ENCODE assay signal across 8 mouse cellular contexts in the genomic region with DNA sequence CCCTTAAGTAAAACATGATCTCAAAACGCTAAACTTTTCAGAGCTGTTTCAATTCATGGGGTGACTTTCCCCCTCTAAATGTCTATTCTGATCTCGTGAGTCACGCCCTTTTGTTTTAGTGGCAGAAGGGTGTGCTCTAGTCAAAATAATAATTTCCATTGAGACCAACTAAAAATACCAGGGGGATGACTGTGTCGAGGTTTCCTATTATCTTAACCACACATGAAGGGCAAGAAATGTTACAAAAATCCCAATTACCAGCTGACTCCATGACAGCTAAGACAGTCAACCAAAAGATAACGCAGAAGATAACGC. TPM values are rescaled to one million over a fixed set of nuclear protein-coding genes. Genes with fewer than 3 reads are reported as not detected.
A peak's percentile ranks its signal among the peaks of the same experiment; 100 is the strongest.
DNase-seq lines count a peak whose midpoint lies in the region; ATAC-seq lines count a peak whose summit lies in the region.

No protein-coding gene starts in this region.

- no peaks in the 10 kb centered on the region for H3K9me3 ChIP-seq in heart, embryonic 16.5 days (replicated peaks; ENCODE audit: control insufficient read depth, low read length)
- no peaks in the 10 kb centered on the region for H3K9me3 ChIP-seq in hindbrain, embryonic 13.5 days
- no peaks in the 10 kb centered on the region for H3K9me3 ChIP-seq in midbrain, embryonic 12.5 days

- WGBS in heart, embryonic 16.5 days, result 50% methylated on average over 6 of the region's 6 CpGs
- 62% methylated on average over 6 of the region's 6 CpGs for WGBS in hindbrain, embryonic 13.5 days
- 64% methylated on average over 6 of the region's 6 CpGs for WGBS in midbrain, embryonic 12.5 days

- peak overlapping the region; percentile 88 for H3K4me2 ChIP-seq in heart, embryonic 16.5 days (ENCODE audit: low read depth, low read length)
- peak overlapping the region; percentile 98 for H3K4me2 ChIP-seq in hindbrain, embryonic 13.5 days
- H3K4me2 ChIP-seq in midbrain, embryonic 12.5 days (replicated peaks), result peak overlapping the region; percentile 100

- peaks cover 18% of the 10 kb centered on the region for H3K4me1 ChIP-seq in heart, embryonic 16.5 days (ENCODE audit: control insufficient read depth, insufficient read depth, low read length)
- peaks cover 23% of the 10 kb centered on the region for H3K4me1 ChIP-seq in hindbrain, embryonic 13.5 days (replicated peaks)
- H3K4me1 ChIP-seq in midbrain, embryonic 12.5 days, result peaks cover 15% of the 10 kb centered on the region

- no peak for ATAC-seq in heart, embryonic 16.5 days (replicated peaks; ENCODE audit: extremely low read depth, insufficient read depth, low FRiP score)
- ATAC-seq in hindbrain, embryonic 13.5 days (ENCODE audit: low FRiP score), result no peak
- no peak for ATAC-seq in midbrain, embryonic 12.5 days (ENCODE audit: low FRiP score, low read depth)

- no peaks in the 10 kb centered on the region for H3K27me3 ChIP-seq in heart, embryonic 16.5 days (ENCODE audit: control insufficient read depth, insufficient read depth, low read length)
- 0 out of 2 replicates have a peak, but pooled peaks cover 3% of the 10 kb centered on the region for H3K27me3 ChIP-seq in hindbrain, embryonic 13.5 days
- peaks cover 3% of the 10 kb centered on the region; the same call in 1 of the 2 replicates for H3K27me3 ChIP-seq in midbrain, embryonic 12.5 days

- H3K4me3 ChIP-seq in heart, embryonic 16.5 days (ENCODE audit: low read length), result peak overlapping the region; percentile 76
- peak overlapping the region; percentile 78 for H3K4me3 ChIP-seq in hindbrain, embryonic 13.5 days
- peak overlapping the region; percentile 75 for H3K4me3 ChIP-seq in midbrain, embryonic 12.5 days

- no peak for DNase-seq in heart, adult 11 months
- DNase-seq in Muller cell, postnatal 12 days (ENCODE audit: inconsistent ontology term), result peak; percentile 78
- no peak for DNase-seq in cerebellum, postnatal 14 days
- DNase-seq in MN1 (ENCODE audit: low spot score), result no peak
- DNase-seq in layer of hippocampus, adult 8-10 months (ENCODE audit: low spot score in 2 of 2), result no peak

- H3K9ac ChIP-seq in heart, embryonic 16.5 days (ENCODE audit: low read length), result peak overlapping the region; percentile 83; the same call in 1 of the 2 replicates
- H3K9ac ChIP-seq in hindbrain, embryonic 13.5 days, result 0 out of 2 replicates have a peak overlapping the region, but pooled peaks have one; percentile 86
- H3K9ac ChIP-seq in midbrain, embryonic 12.5 days (replicated peaks), result no peak overlapping the region

- H3K36me3 ChIP-seq in heart, embryonic 16.5 days (ENCODE audit: control insufficient read depth, insufficient read depth), result 0 out of 2 replicates have a peak, but pooled peaks cover 2% of the 10 kb centered on the region
- no peaks in the 10 kb centered on the region for H3K36me3 ChIP-seq in hindbrain, embryonic 13.5 days
- H3K36me3 ChIP-seq in midbrain, embryonic 12.5 days, result no peaks in the 10 kb centered on the region

- H3K27ac ChIP-seq in heart, embryonic 16.5 days (ENCODE audit: low read length), result no peak overlapping the region; the same call in 1 of the 2 replicates
- 0 out of 2 replicates have a peak overlapping the region, but pooled peaks have one; percentile 49 for H3K27ac ChIP-seq in hindbrain, embryonic 13.5 days
- no peak overlapping the region for H3K27ac ChIP-seq in midbrain, embryonic 12.5 days (replicated peaks)

RNA-seq across cellular contexts. Expression of a gene that starts 1.3 kb away (rescaled TPM):
- polyA plus RNA-seq in heart, embryonic 16.5 days (2015; fragmentation: Nextera tagmentation; extraction: Ambion mirVana), result 15.1 and 15.7 TPM in 2 replicates
- polyA plus RNA-seq in hindbrain, embryonic 13.5 days (2015; fragmentation: Nextera tagmentation; extraction: Ambion mirVana), result 29.6 and 31.3 TPM in 2 replicates
- polyA plus RNA-seq in midbrain, embryonic 12.5 days (2016; fragmentation: Nextera tagmentation; extraction: Ambion mirVana), result 15.5 and 16.6 TPM in 2 replicates
- total RNA-seq in layer of hippocampus, adult 8-10 months (2022), result 10 to 100 TPM; 22.9 to 24.3 (median 23.5) TPM
